Mouse (Mus musculus): ENCODE results near the gene Pmm1.
"Not testable (repeated sequence)": the region's sequence is repeated elsewhere in the genome, so short reads cannot be mapped to it uniquely, and the experiment has no call there.

Pmm1 gene

GRCm38 (mm10) chr15:81928277-81928676 lies 32.5 kb downstream of the Pmm1 start:
- in situ Hi-C loops (cut with MboI; ENCODE audit: low sequenced_read_pairs): no loop called here

DNA sequence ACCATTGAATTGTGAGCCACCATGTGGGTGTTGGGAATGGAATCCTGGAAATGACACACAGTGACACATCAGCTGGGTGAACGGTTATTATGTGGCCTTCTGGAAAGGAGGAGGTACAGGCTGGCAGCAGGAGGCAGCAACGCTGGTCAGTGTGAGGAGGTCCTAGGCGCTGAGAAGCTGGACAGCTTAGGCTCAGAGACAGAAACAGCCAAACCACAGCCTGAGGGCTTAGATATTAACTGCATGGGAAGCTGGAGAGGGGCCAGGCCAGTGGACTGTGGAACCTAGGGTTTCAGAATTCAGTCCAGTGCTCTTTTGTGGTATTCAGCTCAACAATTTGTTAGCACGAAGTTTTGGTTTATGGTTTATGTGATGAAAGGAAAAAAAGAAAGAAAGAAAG lies 33.0 kb downstream of the Pmm1 start:
- in situ Hi-C loops (cut with MboI; ENCODE audit: low sequenced_read_pairs): no loop called here

DNA sequence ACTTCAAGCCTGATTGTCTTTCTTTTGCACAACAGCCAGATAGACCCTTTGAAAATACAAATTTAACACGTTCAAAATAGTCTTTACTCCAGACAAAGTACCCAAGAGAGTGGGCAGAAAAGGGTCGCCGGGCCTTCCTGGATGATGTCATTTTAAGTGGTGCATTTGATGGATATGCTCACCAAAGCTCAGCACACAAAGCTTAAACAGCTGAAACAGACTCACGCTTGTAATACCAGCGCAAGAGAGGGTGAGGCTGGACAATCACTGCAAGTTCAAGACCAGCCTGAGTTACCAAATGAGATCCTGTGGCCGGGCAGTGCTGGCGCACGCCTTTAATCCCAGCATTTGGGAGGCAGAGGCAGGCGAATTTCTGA lies 34.3 kb downstream of the Pmm1 start:
- in situ Hi-C loops (cut with MboI; ENCODE audit: low sequenced_read_pairs): no loop called here

DNA sequence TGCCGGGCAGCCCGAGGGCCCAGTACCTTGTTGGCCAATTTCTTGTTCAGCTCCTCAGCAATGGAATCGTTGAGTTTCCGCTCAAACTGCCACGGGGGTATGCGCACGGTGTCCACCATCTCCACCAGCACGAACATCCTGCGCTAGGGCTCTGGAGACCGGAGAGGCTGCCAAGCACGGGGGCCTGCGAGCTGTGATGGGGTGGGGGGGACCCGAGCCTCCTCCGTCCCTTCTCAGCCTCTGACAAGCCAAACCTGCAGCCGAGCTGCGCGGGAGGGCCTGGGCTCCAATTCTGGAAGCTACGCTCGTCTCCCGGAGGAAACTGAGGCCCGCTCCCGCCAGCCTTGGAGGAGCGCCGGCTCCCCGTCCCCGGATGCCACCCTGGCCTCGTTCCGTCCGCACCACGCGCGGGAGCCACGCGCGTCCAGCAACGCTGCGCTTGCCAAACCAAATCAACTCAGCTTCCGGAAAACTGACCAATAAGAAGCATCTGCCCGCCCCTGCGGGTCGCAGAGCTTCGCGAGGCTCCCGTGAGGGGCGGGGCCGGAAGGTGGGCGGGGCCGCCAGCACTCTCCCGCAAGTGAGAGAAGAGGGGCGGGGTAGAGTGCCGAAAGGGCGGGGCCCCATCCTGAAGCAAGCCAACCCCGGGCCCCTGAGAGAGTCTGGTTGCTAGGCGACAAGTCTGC lies 34.8 kb downstream of the Pmm1 start, which contains the start of gene Polr3h:
Gene Polr3h (minus strand): TSS at position 481 of the 686 bp plus-strand sequence.
- in situ Hi-C loops (cut with MboI; ENCODE audit: low sequenced_read_pairs): no loop called here

GRCm38 (mm10) chr15:81924933-81925332 lies 35.8 kb downstream of the Pmm1 start:
- in situ Hi-C loops (cut with MboI; ENCODE audit: low sequenced_read_pairs): no loop called here

- in situ Hi-C loops (cut with MboI; ENCODE audit: low sequenced_read_pairs): no loop called here
Measured at GRCm38 (mm10) chr15:81921255-81921654, 39.5 kb downstream of the Pmm1 start.

DNA sequence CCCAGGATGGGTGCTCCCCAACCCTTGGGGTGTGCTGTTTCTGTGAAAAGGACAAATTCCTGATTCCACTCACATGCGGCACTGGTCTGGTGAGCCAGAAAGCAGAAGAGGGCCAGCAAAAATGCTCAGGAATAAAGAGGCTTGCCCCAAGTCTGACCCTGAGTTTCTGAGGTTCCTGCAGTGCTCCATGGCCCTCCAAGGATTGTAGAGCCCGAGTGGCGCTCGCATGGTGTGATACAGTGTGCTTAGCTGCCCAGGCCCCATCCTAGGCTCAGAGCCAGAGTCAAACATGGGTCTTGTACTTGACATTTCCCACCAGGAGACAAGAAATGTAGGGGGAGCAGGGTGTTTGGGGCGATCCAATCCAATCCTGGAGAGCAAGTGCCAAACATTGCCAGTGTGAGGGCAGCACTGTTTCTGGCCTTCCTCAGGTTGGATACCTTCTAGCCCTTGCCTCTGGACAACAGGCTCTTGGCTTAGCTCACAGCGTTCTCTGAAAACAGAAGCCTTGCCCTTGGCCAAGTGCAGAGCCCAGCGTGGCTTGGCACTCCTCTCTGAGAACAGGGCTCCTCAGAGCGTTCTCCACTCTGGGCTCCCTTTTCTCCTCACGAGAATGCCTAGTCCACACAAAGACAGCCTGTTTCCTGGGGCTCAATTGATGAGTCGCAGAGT lies 40.0 kb downstream of the Pmm1 start:
- in situ Hi-C loops (cut with MboI; ENCODE audit: low sequenced_read_pairs): no loop called here

- in situ Hi-C loops (cut with MboI; ENCODE audit: low sequenced_read_pairs): no loop called here
Measured at GRCm38 (mm10) chr15:81919062-81919461, 41.7 kb downstream of the Pmm1 start.

DNA sequence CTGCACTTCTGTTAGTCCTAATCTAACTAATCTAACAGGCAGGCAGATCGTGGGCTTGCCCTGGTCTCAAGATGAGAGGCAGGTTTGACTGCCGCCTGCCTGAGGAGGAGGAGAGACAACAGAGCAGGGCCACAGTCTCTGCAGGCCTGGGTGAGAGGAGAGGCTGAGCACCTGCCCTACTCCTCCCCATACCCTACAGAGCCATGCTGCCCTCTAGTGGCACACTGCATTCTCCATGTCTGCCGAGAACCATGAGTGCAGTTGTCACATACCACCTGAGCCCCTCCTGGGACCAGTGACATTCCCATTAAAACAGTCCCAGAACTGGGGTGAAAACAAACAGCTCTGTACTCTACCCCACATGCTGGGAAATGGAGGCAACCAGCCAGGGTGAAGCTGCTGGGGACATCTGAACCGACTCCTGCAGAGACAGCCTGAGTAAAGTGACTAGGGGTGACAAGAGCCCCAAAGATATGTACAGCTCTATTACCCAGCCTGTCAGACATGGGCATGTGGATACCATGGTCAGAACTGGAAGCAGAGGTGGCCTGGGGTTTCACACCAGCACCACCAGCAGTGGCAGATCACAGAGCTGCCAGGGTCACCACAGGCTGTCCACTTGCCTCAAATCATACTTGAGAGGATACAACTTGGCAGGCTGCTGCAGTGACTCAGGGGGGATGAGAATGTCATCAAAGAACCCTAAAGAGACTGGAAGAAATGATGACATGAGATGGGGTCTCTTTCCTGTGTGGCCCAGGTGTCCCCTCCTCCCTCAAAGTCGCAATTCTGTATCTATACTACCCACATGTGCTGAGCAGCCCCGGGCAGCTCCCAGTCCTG lies 42.9 kb downstream of the Pmm1 start:
- in situ Hi-C loops (cut with MboI; ENCODE audit: low sequenced_read_pairs): no loop called here

GRCm38 (mm10) chr15:81917201-81917600 lies 43.5 kb downstream of the Pmm1 start:
- in situ Hi-C loops (cut with MboI; ENCODE audit: low sequenced_read_pairs): no loop called here

DNA sequence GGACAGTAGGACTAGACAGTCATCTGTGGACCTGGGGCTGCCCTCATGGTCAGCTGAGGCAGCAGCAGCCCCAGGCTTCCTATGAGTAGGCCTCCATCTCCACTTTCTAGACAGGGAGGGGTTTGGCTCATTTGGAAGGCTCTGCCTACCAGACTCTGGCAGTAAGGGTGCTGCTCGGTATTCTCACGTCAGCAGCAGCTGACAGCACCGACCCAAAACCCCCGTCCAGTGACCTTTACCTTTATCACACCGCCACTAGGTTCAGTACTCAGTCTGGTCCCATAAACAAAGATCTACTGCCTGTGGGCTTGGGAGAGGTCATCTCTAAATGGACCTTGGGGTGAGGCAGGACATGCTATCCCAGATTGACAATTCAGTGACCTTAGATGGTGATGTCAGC lies 45.1 kb downstream of the Pmm1 start:
- in situ Hi-C loops (cut with MboI; ENCODE audit: low sequenced_read_pairs): no loop called here

GRCm38 (mm10) chr15:81914668-81915067 lies 46.1 kb downstream of the Pmm1 start:
- in situ Hi-C loops (cut with MboI; ENCODE audit: low sequenced_read_pairs): no loop called here

GRCm38 (mm10) chr15:81912498-81912897 lies 48.2 kb downstream of the Pmm1 start:
- in situ Hi-C loops (cut with MboI; ENCODE audit: low sequenced_read_pairs): no loop called here

GRCm38 (mm10) chr15:81908767-81909166 lies 52.0 kb downstream of the Pmm1 start:
- in situ Hi-C loops (cut with MboI; ENCODE audit: low sequenced_read_pairs): not testable (repeated sequence)

DNA sequence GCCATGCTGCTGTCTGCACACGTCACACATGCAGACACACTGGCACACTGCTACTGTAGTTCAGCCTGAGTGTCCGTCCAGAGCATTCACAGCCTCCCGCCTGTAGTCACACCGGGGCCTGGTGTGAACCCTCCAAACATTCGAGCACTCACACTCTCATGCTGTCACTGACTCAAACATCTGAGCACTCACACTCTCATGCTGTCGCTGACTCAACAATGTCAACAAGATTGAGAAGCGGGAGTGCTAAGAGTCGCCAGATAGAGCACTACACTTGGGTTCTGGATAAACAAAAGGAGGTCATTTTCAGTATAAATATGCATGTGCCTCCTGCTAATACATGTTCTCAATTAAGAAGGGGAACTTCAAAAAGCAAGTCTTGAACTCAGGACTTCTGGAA lies 52.8 kb downstream of the Pmm1 start:
- in situ Hi-C loops (cut with MboI; ENCODE audit: low sequenced_read_pairs): no loop called here

DNA sequence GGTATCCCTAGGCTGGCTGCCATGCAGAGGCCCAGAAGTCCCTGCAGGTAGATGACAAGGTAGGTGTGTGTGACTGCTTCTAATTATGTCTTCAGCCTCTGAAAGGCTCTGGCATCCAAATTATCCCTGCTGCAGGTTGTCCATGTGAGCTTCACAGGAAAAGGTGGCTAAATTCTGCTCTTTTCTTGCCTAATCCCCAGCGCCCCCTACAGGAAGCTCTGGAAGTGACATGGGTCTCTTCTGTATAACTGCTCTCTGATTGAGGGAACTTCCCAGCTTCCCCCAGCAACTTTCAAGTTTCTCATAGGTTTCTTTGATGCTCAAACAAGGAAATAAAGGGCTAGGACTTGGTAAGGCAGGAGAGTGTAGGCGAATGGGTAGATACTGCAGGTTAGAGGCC lies 55.8 kb downstream of the Pmm1 start:
- in situ Hi-C loops (cut with MboI; ENCODE audit: low sequenced_read_pairs): no loop called here

Measured in CH12F3 (cell line).